Mouse (Mus musculus): ENCODE measurements at regions not wholly inside any gene's neighbourhood (a gene's known extent, or its start where the extent isn't known, plus 50 kb on each side); places are given as distances from the start of the nearest gene placed in this dataset.

DNA sequence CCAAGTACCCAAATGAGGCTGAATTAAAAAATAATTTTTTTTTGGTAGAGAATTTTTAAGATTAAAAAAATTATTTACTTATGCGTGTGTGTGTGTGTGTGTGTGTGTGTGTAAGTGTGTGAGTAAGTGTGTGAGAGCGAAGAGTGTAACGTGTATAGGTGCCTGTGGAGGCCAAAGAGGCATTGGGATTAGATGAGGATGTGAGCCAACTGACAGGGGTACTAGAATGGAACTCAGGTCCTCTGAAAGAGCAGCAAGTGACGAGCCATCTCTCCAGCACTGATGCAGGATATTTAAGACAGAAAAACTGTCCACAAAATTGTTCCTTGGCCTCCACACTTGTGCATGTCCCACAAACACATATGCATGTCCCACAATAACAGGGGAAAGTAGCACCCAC is 121.0 kb downstream of the Qrsl1 start:
- DNase-seq (ENCODE audit: low spot score) = no peak

GRCm38 (mm10) chr10:43783304-43783703 is 118.2 kb downstream of the Qrsl1 start:
- no peak for DNase-seq (ENCODE audit: low spot score)

DNA sequence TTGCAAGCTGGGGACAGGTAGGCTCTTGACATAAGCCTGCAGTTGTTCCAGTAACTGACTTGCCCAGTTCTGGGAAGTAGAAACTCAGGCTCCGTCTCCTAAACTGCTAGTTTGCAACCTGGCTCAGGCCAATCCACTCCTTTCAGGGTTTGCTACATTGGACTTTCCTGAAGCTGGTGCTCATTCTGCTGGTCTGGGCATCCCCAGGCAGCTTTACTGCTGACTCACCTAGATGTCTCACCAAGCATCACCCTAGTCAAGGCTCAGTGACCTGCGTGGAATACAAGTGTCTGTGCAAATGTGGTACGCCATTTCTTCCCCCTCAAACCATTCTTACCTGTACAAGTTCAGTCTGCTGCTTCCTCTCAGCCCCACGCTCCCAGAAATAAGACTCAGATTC is 110.8 kb downstream of the Qrsl1 start:
- DNase-seq (ENCODE audit: low spot score) = no peak

DNA sequence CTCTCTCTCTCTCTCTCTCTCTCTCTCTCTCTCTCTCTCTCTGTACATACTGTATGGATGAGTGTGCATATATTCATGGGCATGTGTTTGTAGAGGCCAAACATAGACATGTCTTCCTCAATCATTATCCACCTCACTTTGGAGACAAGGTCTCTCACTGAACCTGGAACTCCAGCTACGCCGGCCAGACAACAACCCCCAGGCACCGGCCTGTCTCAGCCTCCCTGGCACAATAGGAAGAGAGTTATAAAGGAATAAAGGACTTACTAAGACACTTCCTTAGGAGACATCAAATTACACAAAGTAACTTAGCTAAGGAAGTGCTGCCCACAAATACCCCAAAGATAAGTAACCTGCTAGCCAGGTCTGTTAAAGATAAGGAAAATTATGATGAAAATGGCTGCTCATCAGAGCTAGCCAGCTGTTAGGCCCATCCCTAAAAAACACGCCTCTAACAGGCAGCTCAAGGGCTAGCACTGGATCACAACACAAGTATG is 110.0 kb downstream of the Qrsl1 start:
- no peak for DNase-seq (ENCODE audit: low spot score)

DNA sequence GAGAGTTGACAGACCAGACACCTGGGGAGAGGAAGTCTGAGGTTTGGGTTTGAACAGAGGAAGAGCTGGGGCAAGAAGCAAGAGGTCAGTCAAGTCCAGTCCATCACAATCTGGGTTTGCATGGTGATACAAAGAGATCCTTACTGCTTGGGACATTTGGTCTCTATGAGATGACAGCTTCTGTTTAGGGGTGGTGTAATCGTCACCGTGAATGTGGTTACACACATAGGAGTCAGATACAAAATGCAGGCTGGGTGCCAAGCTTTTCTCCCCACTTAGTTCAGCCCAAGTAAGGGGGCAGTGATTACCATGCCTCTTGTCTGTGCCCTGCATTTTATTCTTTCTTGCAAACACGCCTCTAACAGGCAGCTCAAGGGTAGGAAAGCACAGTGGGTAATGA is 108.9 kb downstream of the Qrsl1 start:
- DNase-seq (ENCODE audit: low spot score) = no peak

DNA sequence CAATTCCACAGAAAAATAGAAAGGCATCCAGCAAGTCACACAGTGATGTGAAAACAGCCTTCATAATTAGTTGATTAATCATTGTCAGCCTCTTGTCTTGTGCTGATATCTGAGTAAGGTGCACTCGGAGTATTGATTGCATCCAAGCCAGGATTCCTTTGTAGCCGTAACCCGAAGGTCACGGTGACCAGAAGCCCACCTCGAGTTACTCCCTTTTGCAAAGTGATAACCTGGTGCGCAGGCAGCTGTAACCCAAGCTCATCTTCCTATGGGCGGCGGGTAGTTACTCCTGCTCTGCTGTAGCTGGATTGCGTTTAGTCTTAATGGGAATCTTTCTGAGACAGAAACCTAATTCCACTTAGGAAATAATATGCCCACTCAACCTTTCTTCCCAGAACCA is 107.0 kb downstream of the Qrsl1 start:
- DNase-seq (ENCODE audit: low spot score) = no peak

DNA sequence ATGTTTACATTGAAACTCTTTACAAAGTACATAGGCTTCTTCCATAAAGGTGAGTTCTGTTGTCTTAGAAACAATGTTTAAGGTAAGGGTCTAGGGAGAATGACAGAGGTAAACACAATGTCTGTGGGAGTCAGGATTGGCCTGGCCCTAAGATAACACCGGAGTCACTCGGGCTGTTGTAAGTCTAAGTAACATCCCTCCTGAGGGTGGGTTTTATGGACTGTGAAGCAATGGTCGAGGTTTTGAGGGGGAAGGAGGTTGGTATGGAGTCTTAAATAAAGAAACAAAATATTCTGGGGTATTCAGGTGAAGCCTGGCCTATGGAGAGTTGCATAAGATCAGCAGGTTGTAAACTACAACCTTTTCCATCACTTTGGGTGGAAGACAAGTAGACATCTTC is 101.5 kb downstream of the Qrsl1 start:
- no peak for DNase-seq (ENCODE audit: low spot score)

- no peak for DNase-seq (ENCODE audit: low spot score)
Observed at GRCm38 (mm10) chr10:43815291-43815690, 86.3 kb downstream of the Qrsl1 start.

DNA sequence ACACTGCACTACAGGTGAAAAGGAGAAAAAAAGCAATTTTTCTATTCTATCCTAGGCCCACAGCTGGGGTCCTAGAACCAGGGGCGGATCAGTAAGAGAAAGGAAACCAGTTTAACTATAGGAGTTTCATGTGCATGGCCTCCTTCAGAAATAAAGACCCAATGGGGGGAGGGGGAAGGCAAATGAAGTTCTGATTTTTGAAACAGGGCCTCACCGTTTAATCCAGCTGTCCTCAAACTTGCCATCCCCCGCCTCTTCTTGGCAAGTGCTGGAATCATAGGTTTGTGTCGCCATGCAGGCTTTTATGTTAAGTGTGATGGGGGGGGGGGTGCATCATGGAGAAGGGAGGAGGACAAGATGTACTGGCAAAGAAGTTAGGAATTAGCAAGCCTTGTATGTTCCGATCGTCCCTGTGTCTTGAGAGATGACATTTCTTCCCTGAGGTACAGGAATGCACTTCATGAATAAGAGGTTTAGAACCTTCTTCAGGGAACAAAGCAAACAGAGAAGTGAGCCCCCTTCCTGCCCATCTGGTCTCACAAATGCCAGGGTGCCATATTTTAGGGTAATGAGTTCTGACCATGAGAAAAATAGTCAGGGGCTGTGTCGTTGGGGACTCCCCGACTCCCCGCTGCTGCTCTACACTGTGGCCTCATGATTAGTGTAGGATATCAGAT is 83.9 kb downstream of the Qrsl1 start:
- no peak for DNase-seq (ENCODE audit: low spot score)

DNA sequence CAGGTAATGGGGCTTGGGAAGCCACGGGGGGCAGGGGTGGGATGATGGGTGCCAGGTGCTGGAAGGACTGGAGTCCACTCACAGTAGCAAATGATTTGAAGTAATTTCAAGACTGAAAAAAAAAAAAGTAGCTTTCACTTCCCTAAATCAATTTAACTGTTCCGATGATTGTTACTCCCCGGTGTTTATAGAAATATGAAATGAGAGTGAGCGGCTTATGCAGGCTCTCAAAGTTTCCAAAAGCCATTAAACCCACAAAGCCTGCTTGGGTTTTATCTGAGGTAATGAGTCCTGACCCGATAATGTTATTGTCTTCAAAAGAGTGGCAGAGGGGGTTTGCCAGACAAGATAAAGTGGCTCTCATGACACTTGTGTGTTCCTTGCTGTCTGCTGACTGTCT is 82.9 kb downstream of the Qrsl1 start:
- DNase-seq (ENCODE audit: low spot score) = no peak

- no peak for DNase-seq (ENCODE audit: low spot score)
Observed at GRCm38 (mm10) chr10:43819434-43819833, 82.1 kb downstream of the Qrsl1 start.

- no peak for DNase-seq (ENCODE audit: low spot score)
Observed at GRCm38 (mm10) chr10:43822615-43823014, 78.9 kb downstream of the Qrsl1 start.

- DNase-seq (ENCODE audit: low spot score) = peak; percentile 38
Observed at GRCm38 (mm10) chr10:43824009-43824408, 77.5 kb downstream of the Qrsl1 start.

All from thymus, postnatal 0 days (tissue).